Mouse (Mus musculus): ENCODE measurements around the gene AL732309.1. TPM values are rescaled to one million over a fixed set of nuclear protein-coding genes. Genes with fewer than 3 reads are reported as not detected.

The AL732309.1 gene
- polyA plus RNA-seq, 1 experiment from 2014 or later = 10.1 TPM

DNA sequence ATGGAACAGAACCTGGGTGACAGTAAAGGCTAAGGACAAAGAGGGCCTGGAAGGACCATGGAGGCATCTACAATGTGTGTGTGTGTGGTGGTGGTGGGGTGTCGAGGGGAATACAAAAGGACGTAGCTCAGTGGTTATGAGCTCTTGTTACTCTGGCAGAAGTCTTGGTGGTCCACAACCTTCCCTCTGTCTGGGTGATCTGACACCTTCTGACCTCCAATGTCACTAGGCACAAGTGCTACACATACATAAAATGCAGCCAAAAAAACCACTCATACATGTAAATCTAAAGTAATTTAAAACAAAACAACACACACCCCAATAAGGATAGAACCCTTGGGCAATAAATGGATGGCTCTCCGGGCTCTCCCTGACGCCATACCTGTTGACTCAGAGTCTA, 19.3 kb downstream of the AL732309.1 start:
- 94% methylated on average over 4 of the region's 4 CpGs for WGBS
- Histone ChIP-seq H3K4me2 (ENCODE audit: low read depth, low read length) (no peak overlapping the region), H3K4me3 (replicated peaks; ENCODE audit: low read length) (no peak overlapping the region), H3K36me3 (ENCODE audit: control insufficient read depth, insufficient read depth, low read length) (no peaks in the 10 kb centered on the region), H3K9me3 (replicated peaks; ENCODE audit: control insufficient read depth, low read length) (no peaks in the 10 kb centered on the region), H3K9ac (ENCODE audit: low read length) (no peak overlapping the region), H3K27ac (ENCODE audit: low read length) (no peak overlapping the region), H3K4me1 (ENCODE audit: control insufficient read depth, insufficient read depth, low read length) (peaks cover 22% of the 10 kb centered on the region), H3K27me3 (ENCODE audit: control insufficient read depth, insufficient read depth, low read length) (no peaks in the 10 kb centered on the region; the same call in 1 of the 2 replicates)
- no peak for ATAC-seq (ENCODE audit: insufficient read depth, low FRiP score)

DNA sequence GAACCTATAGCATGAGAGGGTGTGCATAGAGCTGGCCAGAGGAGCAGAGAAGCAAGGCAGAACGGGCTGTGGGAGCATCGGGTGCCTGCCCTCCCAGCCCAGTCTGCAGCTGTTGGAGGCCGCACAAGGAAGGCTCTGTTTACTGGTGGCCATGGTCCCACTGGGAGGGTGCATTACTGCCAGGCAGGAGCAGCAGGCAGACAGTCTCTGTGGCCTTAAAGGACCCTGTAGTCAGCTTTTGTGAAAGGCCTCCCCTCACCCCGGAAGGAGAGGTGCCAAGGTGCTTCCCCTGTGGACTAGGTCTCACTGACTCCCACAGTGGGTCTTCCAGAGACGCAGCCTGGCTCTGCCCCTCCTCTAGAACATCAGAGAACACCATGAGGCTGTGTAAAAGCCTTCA, 19.8 kb downstream of the AL732309.1 start:
- Histone ChIP-seq H3K27me3 (ENCODE audit: control insufficient read depth, insufficient read depth, low read length) (no peaks in the 10 kb centered on the region; the same call in 1 of the 2 replicates), H3K4me1 (ENCODE audit: control insufficient read depth, insufficient read depth, low read length) (peaks cover 22% of the 10 kb centered on the region), H3K27ac (ENCODE audit: low read length) (no peak overlapping the region), H3K36me3 (ENCODE audit: control insufficient read depth, insufficient read depth, low read length) (0 out of 2 replicates have a peak, but pooled peaks cover 3% of the 10 kb centered on the region), H3K4me3 (replicated peaks; ENCODE audit: low read length) (no peak overlapping the region), H3K9ac (ENCODE audit: low read length) (no peak overlapping the region), H3K9me3 (replicated peaks; ENCODE audit: control insufficient read depth, low read length) (no peaks in the 10 kb centered on the region), H3K4me2 (ENCODE audit: low read depth, low read length) (no peak overlapping the region)
- 78% methylated on average over 5 of the region's 5 CpGs for WGBS
- ATAC-seq (ENCODE audit: insufficient read depth, low FRiP score) = no peak

DNA sequence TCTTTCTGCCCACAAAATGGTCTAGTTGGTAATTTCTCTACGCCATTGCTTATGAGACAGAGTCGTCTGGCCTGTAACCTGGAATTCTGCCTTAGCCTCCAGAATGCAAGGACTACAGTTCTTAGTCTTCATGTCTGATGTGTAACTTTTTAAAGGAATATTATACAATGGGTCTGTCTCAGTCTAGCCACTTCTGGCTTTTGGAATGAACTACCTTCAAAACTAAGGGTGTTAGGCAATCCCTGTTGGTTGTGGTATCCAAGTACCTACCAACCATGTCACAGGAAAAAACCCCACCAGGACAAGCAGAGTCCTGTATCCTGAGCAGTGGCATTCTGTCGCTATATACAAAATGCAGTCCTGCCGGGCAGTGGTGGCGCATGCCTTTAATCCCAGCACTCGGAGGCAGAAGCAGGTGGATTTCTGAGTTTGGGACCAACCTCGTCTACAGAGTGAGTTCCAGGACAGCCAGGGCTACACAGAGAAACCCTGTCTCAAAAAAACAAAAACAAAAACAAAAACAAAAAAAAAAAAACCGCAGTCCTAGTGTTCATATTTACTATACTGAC, 20.8 kb downstream of the AL732309.1 start:
- 68% methylated on average over 8 of the region's 8 CpGs for WGBS
- Histone ChIP-seq H3K4me2 (ENCODE audit: low read depth, low read length) (peak overlapping the region; percentile 60), H3K27ac (ENCODE audit: low read length) (peak overlapping the region; percentile 99), H3K4me3 (replicated peaks; ENCODE audit: low read length) (peak overlapping the region; percentile 63), H3K27me3 (ENCODE audit: control insufficient read depth, insufficient read depth, low read length) (no peaks in the 10 kb centered on the region), H3K4me1 (ENCODE audit: control insufficient read depth, insufficient read depth, low read length) (peaks cover 22% of the 10 kb centered on the region), H3K9me3 (replicated peaks; ENCODE audit: control insufficient read depth, low read length) (no peaks in the 10 kb centered on the region), H3K9ac (ENCODE audit: low read length) (peak overlapping the region; percentile 75; the same call in 1 of the 2 replicates), H3K36me3 (ENCODE audit: control insufficient read depth, insufficient read depth, low read length) (0 out of 2 replicates have a peak, but pooled peaks cover 5% of the 10 kb centered on the region)
- ATAC-seq (ENCODE audit: insufficient read depth, low FRiP score) = no peak

DNA sequence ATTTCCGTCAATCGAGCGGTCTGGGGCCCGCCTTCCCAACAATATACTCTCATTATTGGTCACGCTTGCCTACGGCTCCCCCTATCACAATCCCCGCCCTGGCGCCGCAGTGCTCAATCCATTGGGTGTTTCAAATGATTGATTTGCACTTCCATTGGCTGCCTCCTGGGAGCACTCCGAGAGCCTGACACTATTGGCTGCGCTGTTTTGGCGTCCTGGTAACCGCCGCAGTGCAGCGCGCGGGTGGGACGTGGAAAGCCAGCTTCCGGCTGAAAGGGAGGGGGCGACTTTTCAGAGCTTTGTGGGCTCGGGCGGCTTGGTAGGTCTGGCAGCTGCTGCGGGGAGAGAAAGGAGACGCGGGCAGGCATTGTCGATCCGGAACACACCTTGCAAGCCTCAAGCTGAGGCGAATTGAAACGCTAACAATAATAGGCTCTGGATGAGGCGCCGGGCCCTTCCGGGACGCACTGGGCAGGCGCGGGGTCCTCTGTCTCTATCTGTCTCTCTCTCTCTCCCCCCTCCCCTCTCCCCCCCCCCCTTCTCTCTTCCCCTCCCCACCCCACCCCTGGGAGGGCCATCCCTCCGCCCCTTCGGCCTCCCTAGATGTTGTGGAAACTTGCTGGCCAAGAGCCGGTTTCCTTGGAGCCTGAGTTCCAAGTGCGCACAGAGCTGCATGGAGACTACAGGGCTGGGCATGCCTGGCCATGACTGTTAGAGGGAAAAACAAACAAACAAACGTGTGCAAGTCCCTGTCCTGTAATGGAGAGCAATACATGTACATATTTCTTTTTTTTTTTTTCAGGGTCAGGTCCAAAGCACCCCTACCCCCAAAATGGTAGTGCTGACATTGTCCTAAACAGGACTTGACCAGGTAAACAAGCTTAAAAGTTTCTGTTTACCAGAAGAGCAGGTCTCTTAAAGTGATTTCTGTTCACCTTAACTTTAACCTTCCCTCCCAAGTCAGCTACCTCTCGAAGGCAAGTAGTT, 21.6 kb downstream of the AL732309.1 start:
- peak overlapping the region; percentile 60 for H3K4me2 ChIP-seq (ENCODE audit: low read depth, low read length)
- peak overlapping the region; percentile 75 for H3K9ac ChIP-seq (ENCODE audit: low read length)
- H3K27me3 ChIP-seq (ENCODE audit: control insufficient read depth, insufficient read depth, low read length) = no peaks in the 10 kb centered on the region
- 2% methylated on average over 41 of the region's 41 CpGs for WGBS
- 0 out of 2 replicates have a peak, but pooled peaks cover 5% of the 10 kb centered on the region for H3K36me3 ChIP-seq (ENCODE audit: control insufficient read depth, insufficient read depth, low read length)
- peaks cover 22% of the 10 kb centered on the region for H3K4me1 ChIP-seq (ENCODE audit: control insufficient read depth, insufficient read depth, low read length)
- H3K9me3 ChIP-seq (replicated peaks; ENCODE audit: control insufficient read depth, low read length) = no peaks in the 10 kb centered on the region
- ATAC-seq (ENCODE audit: insufficient read depth, low FRiP score) = peak; percentile 95
- H3K4me3 ChIP-seq (replicated peaks; ENCODE audit: low read length) = peak overlapping the region; percentile 63
- H3K27ac ChIP-seq (ENCODE audit: low read length) = peak overlapping the region; percentile 99

DNA sequence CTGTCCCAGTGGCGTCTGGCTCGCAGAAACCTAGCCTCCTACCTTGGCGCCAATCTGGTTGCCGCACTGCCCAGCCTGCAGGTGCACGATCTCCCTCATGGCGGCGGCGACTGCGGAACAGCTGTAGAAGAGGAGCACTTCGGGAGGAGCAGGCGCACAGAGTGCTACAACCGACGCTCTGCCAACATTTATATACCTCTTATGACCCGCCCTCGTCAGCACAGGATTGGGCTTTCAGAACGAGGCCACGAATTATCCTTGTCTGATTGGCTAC, 22.2 kb downstream of the AL732309.1 start, which contains the start of gene Tubb4b:
Tubb4b (minus strand) TSS at position 211 of the 274 bp plus-strand sequence.
- H3K27ac ChIP-seq (ENCODE audit: low read length) = peak within 1 kb of the TSS; percentile 99
- 0% methylated on average over 17 of the region's 17 CpGs for WGBS
- no peak for ATAC-seq (ENCODE audit: insufficient read depth, low FRiP score)

DNA sequence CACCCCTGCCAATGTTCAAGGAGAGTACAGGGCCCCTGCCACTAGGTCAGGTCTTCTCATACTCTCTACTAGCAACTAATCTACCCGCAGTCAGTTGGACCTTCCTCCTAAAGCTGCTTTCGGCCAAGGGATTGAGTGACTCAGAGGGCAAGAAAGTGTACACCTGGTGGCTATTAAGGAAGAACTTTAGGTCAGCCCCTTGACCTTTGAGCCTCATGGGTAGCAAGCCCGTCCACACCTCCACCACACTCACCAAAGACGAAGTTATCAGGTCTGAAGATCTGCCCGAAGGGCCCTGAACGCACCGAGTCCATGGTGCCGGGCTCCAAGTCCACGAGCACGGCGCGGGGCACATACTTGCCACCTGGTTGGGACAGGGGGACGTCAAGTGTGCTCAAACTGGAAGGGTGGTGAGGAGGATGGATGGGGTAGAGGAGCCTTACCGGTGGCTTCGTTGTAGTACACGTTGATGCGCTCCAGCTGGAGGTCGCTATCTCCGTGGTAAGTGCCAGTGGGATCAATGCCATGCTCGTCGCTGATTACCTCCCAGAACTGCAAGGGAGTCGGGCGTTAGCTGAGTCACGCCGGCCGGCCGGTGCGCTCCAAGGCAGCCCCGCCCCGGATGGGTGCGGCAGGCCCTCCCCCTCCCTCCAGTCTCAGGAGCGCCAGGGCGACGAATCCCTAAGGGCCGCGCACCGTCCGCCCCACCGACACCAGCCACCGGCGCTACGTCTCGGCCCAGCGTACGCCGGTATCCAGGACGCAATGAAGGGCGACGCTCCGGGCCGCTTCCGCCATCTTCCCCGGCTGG, 22.8 kb downstream of the AL732309.1 start:
- under 1% methylated on average over 53 of the region's 53 CpGs for WGBS
- H3K27me3 ChIP-seq (ENCODE audit: control insufficient read depth, insufficient read depth, low read length) = no peaks in the 10 kb centered on the region
- H3K9ac ChIP-seq (ENCODE audit: low read length) = peak overlapping the region; percentile 91

More for the DNA sequence above, 22.2 kb downstream of the AL732309.1 start, which contains the start of gene Tubb4b:
- H3K4me1 ChIP-seq (ENCODE audit: control insufficient read depth, insufficient read depth, low read length) = peaks cover 22% of the 10 kb centered on the region
- 0 out of 2 replicates have a peak, but pooled peaks cover 5% of the 10 kb centered on the region for H3K36me3 ChIP-seq (ENCODE audit: control insufficient read depth, insufficient read depth, low read length)
- peak within 1 kb of the TSS; percentile 93 for H3K4me3 ChIP-seq (replicated peaks; ENCODE audit: low read length)
- no peaks in the 10 kb centered on the region for H3K9me3 ChIP-seq (replicated peaks; ENCODE audit: control insufficient read depth, low read length)
- peak within 1 kb of the TSS; percentile 98 for H3K4me2 ChIP-seq (ENCODE audit: low read depth, low read length)
- no peaks in the 10 kb centered on the region for H3K27me3 ChIP-seq (ENCODE audit: control insufficient read depth, insufficient read depth, low read length)
- H3K9ac ChIP-seq (ENCODE audit: low read length) = peak within 1 kb of the TSS; percentile 91

DNA sequence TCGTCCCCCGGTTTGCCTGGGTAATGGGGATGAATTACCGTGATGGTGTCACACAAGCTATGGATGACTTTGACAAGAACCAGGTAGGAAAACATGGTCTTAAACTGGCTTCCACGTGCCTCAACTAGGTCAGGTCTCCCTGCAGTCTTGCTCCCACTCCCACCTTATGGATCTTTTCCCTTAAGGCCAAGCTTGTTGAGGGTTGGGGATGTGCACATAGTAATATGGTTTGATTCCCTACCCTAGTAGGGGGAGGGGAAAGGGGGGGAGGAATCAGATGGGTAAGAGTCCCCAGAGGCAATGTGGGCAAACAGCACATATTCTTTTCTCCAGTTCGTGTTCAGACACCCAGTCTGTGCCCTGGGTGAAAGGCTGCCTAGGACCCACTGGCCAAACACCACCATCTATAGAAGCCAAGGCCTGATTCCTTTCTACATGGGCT, 25.3 kb downstream of the AL732309.1 start:
- Histone ChIP-seq H3K4me1 (ENCODE audit: control insufficient read depth, insufficient read depth, low read length) (peaks cover 17% of the 10 kb centered on the region), H3K4me2 (ENCODE audit: low read depth, low read length) (no peak overlapping the region), H3K4me3 (replicated peaks; ENCODE audit: low read length) (no peak overlapping the region), H3K27ac (ENCODE audit: low read length) (no peak overlapping the region), H3K27me3 (ENCODE audit: control insufficient read depth, insufficient read depth, low read length) (no peaks in the 10 kb centered on the region), H3K9me3 (replicated peaks; ENCODE audit: control insufficient read depth, low read length) (no peaks in the 10 kb centered on the region), H3K9ac (ENCODE audit: low read length) (no peak overlapping the region), H3K36me3 (ENCODE audit: control insufficient read depth, insufficient read depth, low read length) (0 out of 2 replicates have a peak, but pooled peaks cover 5% of the 10 kb centered on the region)
- 65% methylated on average over 5 of the region's 5 CpGs for WGBS
- no peak for ATAC-seq (ENCODE audit: insufficient read depth, low FRiP score)

More for the DNA sequence above, 22.8 kb downstream of the AL732309.1 start:
- Histone ChIP-seq H3K36me3 (ENCODE audit: control insufficient read depth, insufficient read depth, low read length) (0 out of 2 replicates have a peak, but pooled peaks cover 5% of the 10 kb centered on the region), H3K4me2 (ENCODE audit: low read depth, low read length) (peak overlapping the region; percentile 98), H3K4me1 (ENCODE audit: control insufficient read depth, insufficient read depth, low read length) (peaks cover 21% of the 10 kb centered on the region), H3K27ac (ENCODE audit: low read length) (peak overlapping the region; percentile 98), H3K4me3 (replicated peaks; ENCODE audit: low read length) (peak overlapping the region; percentile 93), H3K9me3 (replicated peaks; ENCODE audit: control insufficient read depth, low read length) (no peaks in the 10 kb centered on the region)
- ATAC-seq (ENCODE audit: insufficient read depth, low FRiP score) = peak; percentile 67

DNA sequence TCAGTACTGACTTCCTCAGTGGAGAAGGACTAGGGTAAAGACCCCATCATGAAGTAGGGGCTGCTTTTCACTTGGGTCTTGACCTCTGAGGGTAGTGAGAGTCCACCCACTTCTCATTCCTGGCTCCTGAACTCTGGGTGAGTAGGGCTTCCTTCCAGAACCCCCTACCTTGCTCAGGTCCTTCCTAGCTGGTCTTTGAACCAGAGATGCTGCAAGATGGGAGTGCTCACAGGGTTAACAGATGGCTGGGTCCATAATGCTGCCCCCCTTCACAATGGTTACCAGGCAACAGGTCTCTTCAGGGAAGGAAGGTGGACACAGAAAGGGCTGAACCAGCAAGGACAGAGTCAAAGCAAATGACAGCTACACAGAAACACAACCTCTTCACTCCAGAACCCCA, 28.2 kb downstream of the AL732309.1 start, which contains the start of gene Fam166a:
Fam166a (plus strand) TSS at position 301 of the 400 bp plus-strand sequence.
- Histone ChIP-seq H3K27me3 (ENCODE audit: control insufficient read depth, insufficient read depth, low read length) (no peaks in the 10 kb centered on the region), H3K4me1 (ENCODE audit: control insufficient read depth, insufficient read depth, low read length) (peaks cover 3% of the 10 kb centered on the region), H3K9ac (ENCODE audit: low read length) (no peak within 1 kb of the TSS), H3K36me3 (ENCODE audit: control insufficient read depth, insufficient read depth, low read length) (0 out of 2 replicates have a peak, but pooled peaks cover 5% of the 10 kb centered on the region), H3K27ac (ENCODE audit: low read length) (no peak within 1 kb of the TSS), H3K4me2 (ENCODE audit: low read depth, low read length) (no peak within 1 kb of the TSS), H3K9me3 (replicated peaks; ENCODE audit: control insufficient read depth, low read length) (no peaks in the 10 kb centered on the region), H3K4me3 (replicated peaks; ENCODE audit: low read length) (no peak within 1 kb of the TSS)
- no peak for ATAC-seq (ENCODE audit: insufficient read depth, low FRiP score)
